Mouse (Mus musculus): ENCODE data around the gene Mdm2.

DNA sequence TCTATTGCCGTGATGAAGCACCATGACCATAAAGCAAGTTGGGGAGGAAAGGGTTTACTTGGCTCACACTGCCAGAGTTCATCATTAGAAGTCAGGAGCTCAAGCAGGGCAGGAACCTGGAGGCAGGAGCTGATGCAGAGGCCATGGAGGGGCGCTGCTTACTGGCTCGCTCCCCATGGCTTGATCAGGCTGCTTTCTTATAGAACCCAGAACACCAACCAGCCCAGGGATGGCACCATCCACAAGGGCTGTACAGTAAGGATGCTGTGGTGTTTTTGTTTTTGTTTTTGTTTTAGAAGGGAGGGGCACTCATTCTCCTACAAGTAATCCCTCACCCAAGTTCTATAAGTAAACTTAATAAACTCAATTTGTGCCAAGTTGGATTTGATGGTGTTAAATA, 6.1 kb upstream of the Mdm2 start:
- no peak for TF ChIP-seq CTCF (IDR thresholded peaks at IDR 0.05; ENCODE audit: borderline replicate concordance, insufficient read depth, low read length)
- TF ChIP-seq POLR2A (IDR thresholded peaks at IDR 0.05; ENCODE audit: low read depth, low read length): no peak

All from embryonic fibroblast, embryonic 13.5 days (primary cell).